Mouse (Mus musculus): Measurements from ENCODE around the gene Pld2. TPM values are rescaled to one million over a fixed set of nuclear protein-coding genes. Genes with fewer than 3 reads are reported as not detected.
A peak's percentile ranks its signal among the peaks of the same experiment; 100 is the strongest.

The Pld2 gene
- polyA plus RNA-seq, 1 experiment from 2014 or later = 4.8 TPM

DNA sequence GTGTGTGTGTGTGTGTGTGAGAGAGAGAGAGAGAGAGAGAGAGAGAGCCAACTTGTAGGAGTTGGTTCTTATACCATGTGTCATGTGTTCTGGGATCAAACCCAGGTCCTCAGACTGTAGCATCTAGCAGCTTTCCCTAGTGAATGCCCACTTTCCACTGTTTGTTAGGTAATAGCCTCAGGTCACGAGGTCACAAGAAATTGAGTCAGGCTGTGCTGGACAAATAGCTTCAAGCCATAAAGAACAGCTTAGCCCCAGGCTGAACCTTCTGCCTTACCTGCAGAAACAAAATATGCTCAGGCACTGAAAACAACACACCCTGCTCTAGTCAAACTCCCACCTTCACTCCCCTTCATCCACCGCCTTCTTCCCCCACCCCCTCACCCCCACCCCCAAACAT is 28.6 kb upstream of the Pld2 start:
- Histone ChIP-seq H3K27ac (ENCODE audit: low read depth, low read length) (no peak overlapping the region), H3K4me3 (ENCODE audit: low read depth, low read length) (no peak overlapping the region), H3K27me3 (replicated peaks; ENCODE audit: control insufficient read depth, insufficient read depth, low read length) (no peaks in the 10 kb centered on the region), H3K4me2 (ENCODE audit: low read length) (no peak overlapping the region), H3K4me1 (ENCODE audit: control insufficient read depth, insufficient read depth, low read length) (peaks cover 2% of the 10 kb centered on the region; the same call in 1 of the 2 replicates), H3K9me3 (replicated peaks; ENCODE audit: control insufficient read depth, low read length) (no peaks in the 10 kb centered on the region), H3K9ac (ENCODE audit: low read length) (no peak overlapping the region), H3K36me3 (ENCODE audit: control insufficient read depth, insufficient read depth, low read length) (no peaks in the 10 kb centered on the region)
- ATAC-seq (no peak), DNase-seq (ENCODE audit: low spot score) (no peak)
- WGBS = 83% methylated on average over 2 of the region's 2 CpGs

DNA sequence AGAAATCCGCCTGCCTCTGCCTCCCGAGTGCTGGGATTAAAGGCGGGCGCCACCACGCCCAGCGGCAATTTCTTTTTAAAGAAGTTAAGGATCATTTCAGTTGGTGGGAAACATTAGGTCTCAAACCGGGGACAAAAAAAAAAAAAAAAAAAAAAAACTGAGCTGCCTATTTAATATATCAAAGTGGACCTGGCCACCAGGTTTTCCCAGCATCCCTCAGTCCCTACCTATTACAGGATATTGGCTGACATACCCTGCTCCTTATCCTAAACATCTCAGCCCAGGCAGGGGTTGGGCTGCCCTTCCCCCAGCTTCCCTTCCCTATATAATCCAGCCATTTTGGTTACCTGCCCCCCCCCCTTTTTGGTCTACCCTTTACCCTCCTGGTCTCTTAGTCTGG is 28.0 kb upstream of the Pld2 start:
- H3K4me1 ChIP-seq (ENCODE audit: control insufficient read depth, insufficient read depth, low read length) = peaks cover 2% of the 10 kb centered on the region; the same call in 1 of the 2 replicates
- H3K4me2 ChIP-seq (ENCODE audit: low read length) = no peak overlapping the region
- H3K27ac ChIP-seq (ENCODE audit: low read depth, low read length) = no peak overlapping the region
- ATAC-seq = no peak
- no peak overlapping the region for H3K4me3 ChIP-seq (ENCODE audit: low read depth, low read length)
- no peak overlapping the region for H3K9ac ChIP-seq (ENCODE audit: low read length)
- 92% methylated on average over 7 of the region's 7 CpGs for WGBS
- no peak for DNase-seq (ENCODE audit: low spot score)
- H3K27me3 ChIP-seq (replicated peaks; ENCODE audit: control insufficient read depth, insufficient read depth, low read length) = no peaks in the 10 kb centered on the region
- H3K9me3 ChIP-seq (replicated peaks; ENCODE audit: control insufficient read depth, low read length) = no peaks in the 10 kb centered on the region
- H3K36me3 ChIP-seq (ENCODE audit: control insufficient read depth, insufficient read depth, low read length) = no peaks in the 10 kb centered on the region

DNA sequence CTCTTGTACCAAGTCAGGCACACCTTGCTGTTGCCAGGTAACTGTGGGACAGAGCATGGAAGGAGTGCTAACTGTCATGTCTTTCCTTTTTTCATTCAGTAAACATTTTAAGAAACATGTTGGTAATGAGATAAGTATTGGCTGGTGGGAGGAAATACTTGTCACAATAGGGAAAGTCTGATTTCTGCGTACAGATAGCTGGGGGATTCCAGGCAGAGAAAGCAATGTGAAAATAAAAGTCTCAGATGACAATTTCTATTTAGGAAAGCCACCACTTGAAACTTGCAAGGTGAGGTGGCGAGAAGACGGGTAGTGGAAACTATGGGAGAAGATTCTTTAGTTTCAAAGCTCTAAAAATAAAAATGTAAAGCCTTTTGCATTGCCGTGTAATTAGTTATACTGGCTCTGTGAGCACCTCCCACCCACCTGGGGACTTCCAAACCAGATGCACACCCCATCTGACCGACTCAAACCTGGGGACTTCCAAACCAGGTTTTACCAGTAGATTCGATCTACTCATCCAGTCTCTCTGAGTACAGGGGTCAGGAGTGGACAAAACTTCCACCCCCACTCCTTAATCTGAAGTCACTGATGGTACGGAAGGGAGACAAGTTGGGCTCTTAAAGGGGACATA is 27.0 kb upstream of the Pld2 start:
- Histone ChIP-seq H3K4me1 (ENCODE audit: control insufficient read depth, insufficient read depth, low read length) (peaks cover 2% of the 10 kb centered on the region; the same call in 1 of the 2 replicates), H3K4me3 (ENCODE audit: low read depth, low read length) (no peak overlapping the region), H3K27me3 (replicated peaks; ENCODE audit: control insufficient read depth, insufficient read depth, low read length) (no peaks in the 10 kb centered on the region), H3K36me3 (ENCODE audit: control insufficient read depth, insufficient read depth, low read length) (no peaks in the 10 kb centered on the region), H3K9ac (ENCODE audit: low read length) (no peak overlapping the region), H3K9me3 (replicated peaks; ENCODE audit: control insufficient read depth, low read length) (no peaks in the 10 kb centered on the region), H3K4me2 (ENCODE audit: low read length) (no peak overlapping the region), H3K27ac (ENCODE audit: low read depth, low read length) (no peak overlapping the region)
- WGBS = 80% methylated on average over 7 of the region's 7 CpGs
- no peak for DNase-seq (ENCODE audit: low spot score)
- no peak for ATAC-seq

DNA sequence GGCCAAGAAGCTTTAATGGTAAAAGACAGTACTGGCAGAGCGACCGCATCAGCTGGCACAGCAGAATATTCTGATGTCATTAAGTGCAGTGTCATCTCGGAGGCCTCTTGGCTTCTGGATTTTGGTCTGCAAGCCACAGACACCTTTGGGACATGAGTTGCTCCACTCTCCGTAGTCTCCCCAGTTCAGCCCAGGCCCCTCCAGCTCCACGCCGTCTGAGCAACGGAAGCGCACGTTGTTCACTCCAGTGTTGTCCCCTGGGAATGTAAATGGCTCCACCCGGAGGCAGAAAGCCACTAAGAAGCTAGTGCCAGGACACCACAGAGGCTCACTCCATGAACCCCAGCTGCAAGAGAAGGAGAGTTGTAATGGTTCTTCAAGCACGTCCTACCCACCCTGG is 26.3 kb upstream of the Pld2 start:
- Histone ChIP-seq H3K9me3 (replicated peaks; ENCODE audit: control insufficient read depth, low read length) (no peaks in the 10 kb centered on the region), H3K4me1 (ENCODE audit: control insufficient read depth, insufficient read depth, low read length) (peaks cover 2% of the 10 kb centered on the region; the same call in 1 of the 2 replicates), H3K27ac (ENCODE audit: low read depth, low read length) (no peak overlapping the region), H3K4me2 (ENCODE audit: low read length) (no peak overlapping the region), H3K36me3 (ENCODE audit: control insufficient read depth, insufficient read depth, low read length) (no peaks in the 10 kb centered on the region), H3K27me3 (replicated peaks; ENCODE audit: control insufficient read depth, insufficient read depth, low read length) (no peaks in the 10 kb centered on the region), H3K4me3 (ENCODE audit: low read depth, low read length) (no peak overlapping the region), H3K9ac (ENCODE audit: low read length) (no peak overlapping the region)
- no peak for DNase-seq (ENCODE audit: low spot score)
- WGBS = 61% methylated on average over 11 of the region's 11 CpGs
- no peak for ATAC-seq

DNA sequence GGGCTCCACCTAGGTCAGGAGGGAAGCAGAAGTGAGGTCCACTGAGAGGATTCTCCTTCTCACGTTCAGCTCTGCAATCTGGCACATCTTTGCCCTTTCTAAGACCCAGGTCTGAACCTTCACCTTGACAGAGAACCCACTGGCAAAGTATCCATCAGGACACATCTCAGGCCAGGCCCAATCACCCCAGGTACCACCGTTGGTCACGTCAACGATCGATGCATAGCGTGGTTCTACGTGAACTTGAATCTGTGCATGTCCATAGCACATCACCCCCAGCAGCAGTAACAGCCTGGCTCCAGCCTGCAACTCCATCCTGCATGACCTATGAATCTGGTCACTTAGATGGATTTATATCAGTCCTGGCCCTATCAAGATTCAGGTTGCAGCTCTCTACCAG is 25.6 kb upstream of the Pld2 start, which contains the start of gene Vmo1:
Gene Vmo1 (minus strand): TSS at position 329 of the 400 bp plus-strand sequence.
- Histone ChIP-seq H3K36me3 (ENCODE audit: control insufficient read depth, insufficient read depth, low read length) (no peaks in the 10 kb centered on the region), H3K4me2 (ENCODE audit: low read length) (no peak within 1 kb of the TSS), H3K27ac (ENCODE audit: low read depth, low read length) (no peak within 1 kb of the TSS), H3K27me3 (replicated peaks; ENCODE audit: control insufficient read depth, insufficient read depth, low read length) (no peaks in the 10 kb centered on the region), H3K9me3 (replicated peaks; ENCODE audit: control insufficient read depth, low read length) (no peaks in the 10 kb centered on the region), H3K9ac (ENCODE audit: low read length) (no peak within 1 kb of the TSS), H3K4me1 (ENCODE audit: control insufficient read depth, insufficient read depth, low read length) (peaks cover 2% of the 10 kb centered on the region; the same call in 1 of the 2 replicates), H3K4me3 (ENCODE audit: low read depth, low read length) (no peak within 1 kb of the TSS)
- DNase-seq (ENCODE audit: low spot score) = no peak
- ATAC-seq = no peak
- WGBS = 89% methylated on average over 7 of the region's 7 CpGs

- 0 out of 2 replicates have a peak, but pooled peaks have one; percentile 29 for ATAC-seq
- no peak overlapping the region for H3K27ac ChIP-seq (ENCODE audit: low read depth, low read length)
- WGBS = 27% methylated on average over 2 of the region's 2 CpGs
- no peaks in the 10 kb centered on the region for H3K36me3 ChIP-seq (ENCODE audit: control insufficient read depth, insufficient read depth, low read length)
- no peak overlapping the region for H3K4me2 ChIP-seq (ENCODE audit: low read length)
- H3K4me3 ChIP-seq (ENCODE audit: low read depth, low read length) = no peak overlapping the region
- H3K9me3 ChIP-seq (replicated peaks; ENCODE audit: control insufficient read depth, low read length) = no peaks in the 10 kb centered on the region
- no peak overlapping the region for H3K9ac ChIP-seq (ENCODE audit: low read length)
- H3K4me1 ChIP-seq (ENCODE audit: control insufficient read depth, insufficient read depth, low read length) = no peaks in the 10 kb centered on the region
- no peaks in the 10 kb centered on the region for H3K27me3 ChIP-seq (replicated peaks; ENCODE audit: control insufficient read depth, insufficient read depth, low read length)
- peak; percentile 70 for DNase-seq (ENCODE audit: low spot score)
Observed at GRCm38 (mm10) chr11:70516352-70516751, 23.5 kb upstream of the Pld2 start.

DNA sequence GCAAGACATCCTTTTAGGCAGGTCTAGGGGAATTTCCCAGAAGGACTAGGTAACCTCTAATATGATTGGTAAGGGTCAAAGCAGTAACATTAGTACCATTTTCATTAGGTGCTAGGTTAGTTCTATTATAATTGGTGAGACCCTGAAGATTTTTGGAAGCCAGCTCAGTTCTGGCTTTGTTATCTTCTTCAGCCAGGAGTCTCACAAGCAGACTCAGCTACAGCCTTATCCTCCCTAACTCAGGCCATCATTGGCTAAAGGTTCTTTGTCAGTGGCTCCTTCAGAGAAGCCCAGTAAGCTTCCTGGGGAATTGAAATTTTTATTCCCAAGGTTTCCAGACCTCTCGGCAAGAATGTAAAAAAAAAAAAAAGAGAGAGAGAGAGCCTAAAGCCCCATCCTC is 21.4 kb upstream of the Pld2 start:
- no peak for DNase-seq (ENCODE audit: low spot score)
- Histone ChIP-seq H3K9ac (ENCODE audit: low read length) (no peak overlapping the region), H3K27me3 (replicated peaks; ENCODE audit: control insufficient read depth, insufficient read depth, low read length) (no peaks in the 10 kb centered on the region), H3K9me3 (replicated peaks; ENCODE audit: control insufficient read depth, low read length) (no peaks in the 10 kb centered on the region), H3K4me2 (ENCODE audit: low read length) (no peak overlapping the region), H3K4me3 (ENCODE audit: low read depth, low read length) (no peak overlapping the region), H3K36me3 (ENCODE audit: control insufficient read depth, insufficient read depth, low read length) (no peaks in the 10 kb centered on the region), H3K27ac (ENCODE audit: low read depth, low read length) (no peak overlapping the region), H3K4me1 (ENCODE audit: control insufficient read depth, insufficient read depth, low read length) (no peaks in the 10 kb centered on the region)
- 61% methylated on average over 1 of the region's 1 CpGs for WGBS
- no peak for ATAC-seq

DNA sequence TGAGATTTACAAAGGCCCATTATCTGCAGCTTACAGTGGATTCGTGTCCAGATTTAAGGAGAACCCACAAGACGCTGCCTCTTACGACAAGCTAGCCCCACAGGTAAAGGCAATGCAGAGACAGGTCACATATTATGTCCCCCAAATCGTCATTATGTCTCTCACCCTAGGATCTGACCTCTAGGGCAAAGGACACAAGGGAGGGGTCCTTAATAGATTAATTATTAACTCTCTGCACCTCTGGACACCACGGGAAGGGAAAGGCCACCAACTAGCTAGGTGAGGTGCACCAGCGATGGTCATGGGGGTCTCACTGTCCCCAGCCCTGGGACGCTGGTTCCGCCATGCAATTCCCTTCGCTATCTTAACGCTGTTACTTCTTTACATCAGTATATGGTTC is 20.9 kb upstream of the Pld2 start, which contains the start of gene Gltpd2:
Gene Gltpd2 (plus strand): TSS at position 274 of the 400 bp plus-strand sequence.
- peak within 1 kb of the TSS; percentile 38 for H3K4me2 ChIP-seq (ENCODE audit: low read length)
- H3K4me1 ChIP-seq (ENCODE audit: control insufficient read depth, insufficient read depth, low read length) = no peaks in the 10 kb centered on the region
- no peaks in the 10 kb centered on the region for H3K9me3 ChIP-seq (replicated peaks; ENCODE audit: control insufficient read depth, low read length)
- H3K36me3 ChIP-seq (ENCODE audit: control insufficient read depth, insufficient read depth, low read length) = no peaks in the 10 kb centered on the region
- DNase-seq (ENCODE audit: low spot score) (no peak), ATAC-seq (no peak)
- no peak within 1 kb of the TSS for H3K27ac ChIP-seq (ENCODE audit: low read depth, low read length)
- H3K9ac ChIP-seq (ENCODE audit: low read length) = peak within 1 kb of the TSS; percentile 54
- no peak within 1 kb of the TSS; the same call in 1 of the 2 replicates for H3K4me3 ChIP-seq (ENCODE audit: low read depth, low read length)
- 79% methylated on average over 10 of the region's 10 CpGs for WGBS
- H3K27me3 ChIP-seq (replicated peaks; ENCODE audit: control insufficient read depth, insufficient read depth, low read length) = no peaks in the 10 kb centered on the region

- no peaks in the 10 kb centered on the region for H3K4me1 ChIP-seq (ENCODE audit: control insufficient read depth, insufficient read depth, low read length)
- H3K36me3 ChIP-seq (ENCODE audit: control insufficient read depth, insufficient read depth, low read length) = no peaks in the 10 kb centered on the region
- no peak overlapping the region; the same call in 1 of the 2 replicates for H3K27ac ChIP-seq (ENCODE audit: low read depth, low read length)
- peak overlapping the region; percentile 38 for H3K4me2 ChIP-seq (ENCODE audit: low read length)
- H3K4me3 ChIP-seq (ENCODE audit: low read depth, low read length) = peak overlapping the region; percentile 14; the same call in 1 of the 2 replicates
- ATAC-seq (no peak), DNase-seq (ENCODE audit: low spot score) (peak; percentile 33)
- WGBS = 20% methylated on average over 41 of the region's 41 CpGs
- no peaks in the 10 kb centered on the region for H3K27me3 ChIP-seq (replicated peaks; ENCODE audit: control insufficient read depth, insufficient read depth, low read length)
- peak overlapping the region; percentile 54 for H3K9ac ChIP-seq (ENCODE audit: low read length)
- no peaks in the 10 kb centered on the region for H3K9me3 ChIP-seq (replicated peaks; ENCODE audit: control insufficient read depth, low read length)
Observed at GRCm38 (mm10) chr11:70520178-70520769, 19.6 kb upstream of the Pld2 start.

Data from forebrain, embryonic 14.5 days (tissue).